Mouse (Mus musculus) hematopoietic multipotent progenitor cell, adult 10-12 weeks (in vitro differentiated cells): Measurements from ENCODE around the gene Prss37. TPM values are rescaled to one million over a fixed set of nuclear protein-coding genes. Genes with fewer than 3 reads are reported as not detected.

Experiments
- polyA plus RNA-seq: library from polyadenylated mRNA; stranded (reverse); fragments of >175 nt; gene quantifications from 2 replicates; pipeline ENCODE4 v1.2.3, GENCODE M21; 2012; ENCODE audit warnings: low replicate concordance

Prss37 gene
- not detected in 2 replicates for polyA plus RNA-seq

DNA sequence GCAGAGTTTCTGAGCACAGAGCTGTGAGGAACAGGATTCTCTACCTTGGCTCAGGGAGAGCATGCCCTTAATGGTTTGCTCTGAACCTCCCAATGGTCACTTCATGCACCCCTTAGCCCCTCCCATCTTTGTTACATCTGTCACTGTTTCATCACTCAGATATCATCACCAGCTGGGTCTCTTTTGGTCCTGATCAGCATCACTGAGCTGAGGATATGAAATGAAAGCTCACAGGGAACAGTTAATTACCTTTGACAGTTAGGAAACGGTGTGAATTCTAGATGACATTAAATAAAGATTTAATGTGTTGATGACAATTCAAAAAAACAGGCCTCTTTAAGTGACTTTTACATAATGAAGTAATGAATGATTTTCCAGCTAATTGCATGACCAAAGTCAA lies at the start of gene Prss37:
TSS of gene Prss37 (minus strand) at position 101 of the 400 bp plus-strand sequence.

DNA sequence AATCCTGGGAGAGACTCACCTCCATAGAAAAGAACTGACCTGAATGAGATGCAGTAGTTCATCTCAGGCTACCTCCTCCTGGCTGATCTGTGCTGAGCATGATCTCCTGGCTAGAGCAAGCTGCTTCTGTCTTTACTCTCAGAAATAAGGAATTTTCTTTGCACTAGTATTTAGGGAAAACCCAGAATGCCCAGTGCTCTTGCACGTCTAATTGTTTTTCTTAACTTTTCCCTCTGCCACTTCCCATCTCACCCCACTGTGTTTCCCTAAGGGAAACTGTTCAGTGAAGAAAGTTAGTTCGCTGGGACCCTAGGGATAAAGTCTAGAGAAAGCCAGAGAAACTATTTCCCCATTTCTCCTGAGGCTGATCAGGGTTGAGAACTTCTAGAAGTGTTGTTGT lies 35.6 kb upstream of the Prss37 start, which contains the start of gene Olfr461:
TSS of gene Olfr461 (minus strand) at position 101 of the 400 bp plus-strand sequence.

DNA sequence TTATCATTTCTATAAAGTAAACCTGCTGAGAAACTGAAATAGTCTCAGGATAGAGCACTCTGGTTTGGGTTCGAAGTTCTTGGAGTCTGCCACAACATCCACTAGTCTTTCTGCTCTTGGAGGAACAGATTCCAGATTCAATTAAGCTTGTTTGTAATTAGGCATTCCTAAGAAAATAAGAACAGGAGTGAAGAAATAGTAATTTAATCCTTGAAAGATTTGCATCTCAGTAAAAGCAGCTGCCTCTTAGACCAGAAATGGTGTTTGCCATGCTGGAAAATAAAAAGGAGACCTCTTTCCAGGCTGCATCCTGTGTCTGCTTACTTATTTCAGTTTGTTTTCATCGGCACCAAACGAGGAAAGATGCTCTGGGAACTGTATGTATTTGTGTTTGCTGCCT lies 26.1 kb downstream of the Prss37 start, which contains the start of gene Tas2r108:
TSS of gene Tas2r108 (plus strand) at position 301 of the 400 bp plus-strand sequence.

DNA sequence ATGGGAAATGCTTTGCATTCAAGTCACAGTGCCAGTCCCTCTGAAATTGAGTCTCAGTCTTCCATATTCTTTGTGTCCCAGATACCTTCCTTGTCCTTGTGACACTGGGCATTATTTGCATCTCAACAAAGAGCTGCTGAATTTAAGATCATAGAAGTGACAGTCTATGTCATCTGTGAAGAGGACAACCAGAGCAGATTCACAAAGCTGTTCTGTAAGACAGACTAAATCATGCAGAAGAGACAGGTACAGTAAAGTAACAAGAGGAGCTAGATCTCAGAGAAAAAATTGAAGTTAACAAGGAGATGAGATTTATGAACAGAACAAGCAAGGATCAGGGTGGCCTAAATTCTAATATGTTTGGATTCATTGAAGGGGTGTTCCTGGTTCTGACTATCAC lies 28.4 kb downstream of the Prss37 start, which contains the start of gene Tas2r137:
TSS of gene Tas2r137 (plus strand) at position 301 of the 400 bp plus-strand sequence.

DNA sequence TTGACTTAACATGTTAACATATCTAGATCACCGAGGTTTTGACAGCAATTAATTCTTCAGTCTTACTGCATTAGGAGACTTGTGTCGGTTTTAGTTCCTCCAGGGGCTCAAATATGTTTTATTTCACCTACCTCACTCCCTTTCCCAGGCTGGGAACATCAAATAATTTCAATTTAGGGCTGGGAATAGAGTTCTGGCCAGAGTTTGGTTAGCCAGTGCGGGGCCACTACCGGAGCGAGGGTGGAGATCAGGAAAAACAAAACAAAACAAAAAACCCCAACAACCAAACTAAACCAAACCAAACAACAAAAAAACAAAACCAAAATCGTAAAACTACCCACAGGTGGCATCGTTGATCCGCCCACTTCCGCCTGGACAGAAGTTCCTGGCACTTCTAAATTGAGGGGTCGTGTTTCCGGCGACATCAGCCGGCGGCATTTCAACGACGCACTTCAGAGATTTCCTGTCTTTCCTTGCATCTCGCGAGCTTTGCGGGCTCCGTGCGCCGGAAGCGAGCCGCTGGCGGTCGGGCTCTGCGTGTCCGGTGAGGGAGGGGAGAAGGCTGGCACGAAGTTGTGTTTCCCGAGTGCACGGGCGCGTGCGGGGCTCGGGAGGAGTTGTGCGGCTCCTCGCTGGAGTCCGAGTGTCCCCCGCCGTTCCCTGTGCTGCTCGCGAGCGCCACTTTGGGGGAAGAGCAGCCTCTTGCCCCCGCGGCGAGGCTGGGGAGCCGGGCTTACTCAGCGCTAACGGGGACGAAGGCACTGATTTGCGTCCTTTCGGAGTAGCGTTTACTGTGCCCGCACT lies 48.2 kb downstream of the Prss37 start, which contains the start of gene Ssbp1:
TSS of gene Ssbp1 (plus strand) at position 437 of the 804 bp plus-strand sequence.

Other genes starting within 250 kb of the Prss37 start
- 3.6 and 4.9 TPM in 2 replicates for gene Agk, start 194.3 kb downstream of the Prss37 start, polyA plus RNA-seq
- gene E330009J07Rik, start 83.4 kb downstream of the Prss37 start, polyA plus RNA-seq = 4.4 and 10.7 TPM in 2 replicates
- gene Wee2, start 80.4 kb downstream of the Prss37 start, polyA plus RNA-seq = not detected in 2 replicates
- gene Ssbp1, start 48.2 kb downstream of the Prss37 start, polyA plus RNA-seq = 22.6 and 26.0 TPM in 2 replicates
- not detected in 2 replicates for gene Tas2r137, start 28.3 kb downstream of the Prss37 start, polyA plus RNA-seq
- not detected in 2 replicates for gene Tas2r108, start 26.0 kb downstream of the Prss37 start, polyA plus RNA-seq
- gene Olfr461, start 35.5 kb upstream of the Prss37 start, polyA plus RNA-seq = not detected in 2 replicates
- not detected in 2 replicates for gene Olfr460, start 50.0 kb upstream of the Prss37 start, polyA plus RNA-seq
- gene Clec5a, start 66.3 kb upstream of the Prss37 start, polyA plus RNA-seq = 0.13 and 0.51 TPM in 2 replicates
- gene Tas2r138, start 93.8 kb upstream of the Prss37 start, polyA plus RNA-seq = not detected in 2 replicates
- 0.10 and 0.53 TPM in 2 replicates for gene Mgam, start 109.3 kb upstream of the Prss37 start, polyA plus RNA-seq